Mouse (Mus musculus): ENCODE data around the gene Optn. TPM values are rescaled to one million over a fixed set of nuclear protein-coding genes. Genes with fewer than 3 reads are reported as not detected.
A peak's percentile ranks its signal among the peaks of the same experiment; 100 is the strongest.
"Not testable (repeated sequence)": the region's sequence is repeated elsewhere in the genome, so short reads cannot be mapped to it uniquely, and the experiment has no call there.

Gene Optn
- polyA plus RNA-seq, 1 experiment from 2014 or later: 4.3 TPM

GRCm38 (mm10) chr2:5090385-5090784, 26.5 kb upstream of the Optn start:
- not testable (repeated sequence) for H3K4me1 ChIP-seq (ENCODE audit: control insufficient read depth, insufficient read depth, low read length); H3K27me3 ChIP-seq (ENCODE audit: control insufficient read depth, insufficient read depth, low read length); H3K27ac ChIP-seq (ENCODE audit: low read depth, low read length); H3K4me3 ChIP-seq (ENCODE audit: low read depth, low read length); H3K9me3 ChIP-seq (ENCODE audit: control insufficient read depth, low read length); H3K4me2 ChIP-seq; H3K36me3 ChIP-seq (ENCODE audit: control insufficient read depth, insufficient read depth, low read length); H3K9ac ChIP-seq (ENCODE audit: low read length)
- DNase-seq (ENCODE audit: low spot score, missing footprints): peak; percentile 71
- peak; percentile 38; the same call in 1 of the 2 replicates for ATAC-seq (ENCODE audit: low FRiP score)
- WGBS: 92% methylated on average over 3 of the region's 4 CpGs

GRCm38 (mm10) chr2:5087667-5088066, 23.8 kb upstream of the Optn start:
- 88% methylated on average over 3 of the region's 3 CpGs for WGBS
- H3K9ac ChIP-seq (ENCODE audit: low read length): no peak overlapping the region
- ATAC-seq (ENCODE audit: low FRiP score): no peak
- no peaks in the 10 kb centered on the region for H3K4me1 ChIP-seq (ENCODE audit: control insufficient read depth, insufficient read depth, low read length)
- H3K9me3 ChIP-seq (ENCODE audit: control insufficient read depth, low read length): no peaks in the 10 kb centered on the region
- no peaks in the 10 kb centered on the region for H3K27me3 ChIP-seq (ENCODE audit: control insufficient read depth, insufficient read depth, low read length)
- H3K4me3 ChIP-seq (ENCODE audit: low read depth, low read length): no peak overlapping the region
- no peak overlapping the region for H3K27ac ChIP-seq (ENCODE audit: low read depth, low read length)
- H3K36me3 ChIP-seq (ENCODE audit: control insufficient read depth, insufficient read depth, low read length): no peaks in the 10 kb centered on the region
- DNase-seq (ENCODE audit: low spot score, missing footprints): peak; percentile 21
- no peak overlapping the region for H3K4me2 ChIP-seq

DNA sequence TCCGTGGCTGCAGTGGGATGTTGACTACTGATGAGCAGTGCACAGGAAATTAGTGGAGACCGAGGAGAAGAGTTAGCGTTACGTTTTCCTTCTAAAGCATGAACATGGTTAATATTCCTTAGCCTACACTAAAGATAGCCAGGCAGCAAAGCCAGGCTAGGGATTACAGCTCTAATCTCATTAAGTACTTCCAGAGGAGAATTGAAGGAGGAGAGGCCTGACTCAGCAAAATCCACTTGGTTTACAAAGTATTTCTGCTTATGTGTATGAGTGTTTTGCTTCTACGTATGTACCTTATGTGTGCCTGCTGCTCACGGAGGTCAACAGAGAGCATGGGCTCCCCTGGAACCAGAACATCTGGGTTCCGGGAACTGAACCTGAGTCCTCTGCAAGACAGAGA, 19.9 kb upstream of the Optn start:
- 90% methylated on average over 7 of the region's 7 CpGs for WGBS
- H3K9me3 ChIP-seq (ENCODE audit: control insufficient read depth, low read length): no peaks in the 10 kb centered on the region
- no peak for ATAC-seq (ENCODE audit: low FRiP score)

DNA sequence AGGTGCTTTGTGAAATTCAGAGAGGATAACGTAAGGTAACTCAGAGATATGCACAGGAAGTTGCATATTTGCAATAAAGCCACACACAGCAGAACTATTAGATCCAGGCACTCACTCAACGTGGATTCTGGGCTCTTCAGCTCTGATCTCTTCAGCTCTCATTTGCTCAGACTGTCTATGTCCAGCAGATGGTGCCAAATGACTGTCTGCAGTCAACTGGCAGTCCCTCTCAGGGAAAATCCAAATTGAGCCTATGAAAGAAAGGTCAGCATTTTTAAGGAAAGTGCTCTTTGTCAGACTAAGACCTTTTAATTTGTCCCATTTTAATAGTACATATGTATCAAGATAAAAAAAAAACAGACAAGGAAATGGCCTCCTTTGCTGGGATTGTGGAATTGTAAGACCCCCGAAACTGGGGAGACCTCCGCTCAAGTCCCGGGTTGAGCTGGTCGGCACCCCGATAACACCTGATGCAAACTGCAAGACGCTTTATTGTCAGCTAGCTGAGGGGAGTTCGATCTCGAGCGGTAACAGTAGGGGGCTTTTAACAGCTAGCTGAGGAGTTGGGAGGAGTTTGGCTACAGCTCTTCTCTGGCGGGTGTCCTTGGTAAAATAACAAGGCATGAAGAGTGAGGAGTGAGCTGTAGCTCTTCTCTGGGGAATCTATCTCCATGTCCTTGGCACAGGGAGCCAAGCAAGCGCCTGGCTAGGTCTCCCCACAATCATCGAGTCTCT, 16.4 kb upstream of the Optn start:
- no peak overlapping the region for H3K27ac ChIP-seq (ENCODE audit: low read depth, low read length)
- peak overlapping the region; percentile 19; the same call in 1 of the 2 replicates for H3K4me3 ChIP-seq (ENCODE audit: low read depth, low read length)
- no peaks in the 10 kb centered on the region for H3K36me3 ChIP-seq (ENCODE audit: control insufficient read depth, insufficient read depth, low read length)
- H3K4me1 ChIP-seq (ENCODE audit: control insufficient read depth, insufficient read depth, low read length): no peaks in the 10 kb centered on the region
- no peaks in the 10 kb centered on the region for H3K9me3 ChIP-seq (ENCODE audit: control insufficient read depth, low read length)
- peak overlapping the region; percentile 53; the same call in 1 of the 2 replicates for H3K9ac ChIP-seq (ENCODE audit: low read length)
- 6% methylated on average over 14 of the region's 14 CpGs for WGBS
- H3K27me3 ChIP-seq (ENCODE audit: control insufficient read depth, insufficient read depth, low read length): no peaks in the 10 kb centered on the region
- peak; percentile 93 for DNase-seq (ENCODE audit: low spot score, missing footprints)
- no peak for ATAC-seq (ENCODE audit: low FRiP score)
- H3K4me2 ChIP-seq: peak overlapping the region; percentile 50

More for the DNA sequence above, 19.9 kb upstream of the Optn start:
- no peaks in the 10 kb centered on the region for H3K36me3 ChIP-seq (ENCODE audit: control insufficient read depth, insufficient read depth, low read length)
- no peak overlapping the region for H3K4me3 ChIP-seq (ENCODE audit: low read depth, low read length)
- no peaks in the 10 kb centered on the region for H3K4me1 ChIP-seq (ENCODE audit: control insufficient read depth, insufficient read depth, low read length)
- H3K4me2 ChIP-seq: no peak overlapping the region
- no peak overlapping the region for H3K27ac ChIP-seq (ENCODE audit: low read depth, low read length)
- H3K27me3 ChIP-seq (ENCODE audit: control insufficient read depth, insufficient read depth, low read length): no peaks in the 10 kb centered on the region
- DNase-seq (ENCODE audit: low spot score, missing footprints): peak; percentile 49
- no peak overlapping the region for H3K9ac ChIP-seq (ENCODE audit: low read length)

GRCm38 (mm10) chr2:5077937-5078336, 14.1 kb upstream of the Optn start:
- DNase-seq (ENCODE audit: low spot score, missing footprints) (peak; percentile 10), ATAC-seq (ENCODE audit: low FRiP score) (no peak)
- no peak overlapping the region for H3K27ac ChIP-seq (ENCODE audit: low read depth, low read length)
- no peaks in the 10 kb centered on the region for H3K27me3 ChIP-seq (ENCODE audit: control insufficient read depth, insufficient read depth, low read length)
- WGBS: 57% methylated on average over 2 of the region's 2 CpGs
- no peaks in the 10 kb centered on the region for H3K9me3 ChIP-seq (ENCODE audit: control insufficient read depth, low read length)
- no peak overlapping the region for H3K9ac ChIP-seq (ENCODE audit: low read length)
- H3K4me3 ChIP-seq (ENCODE audit: low read depth, low read length): no peak overlapping the region
- H3K4me1 ChIP-seq (ENCODE audit: control insufficient read depth, insufficient read depth, low read length): no peaks in the 10 kb centered on the region
- no peaks in the 10 kb centered on the region for H3K36me3 ChIP-seq (ENCODE audit: control insufficient read depth, insufficient read depth, low read length)
- H3K4me2 ChIP-seq: no peak overlapping the region

DNA sequence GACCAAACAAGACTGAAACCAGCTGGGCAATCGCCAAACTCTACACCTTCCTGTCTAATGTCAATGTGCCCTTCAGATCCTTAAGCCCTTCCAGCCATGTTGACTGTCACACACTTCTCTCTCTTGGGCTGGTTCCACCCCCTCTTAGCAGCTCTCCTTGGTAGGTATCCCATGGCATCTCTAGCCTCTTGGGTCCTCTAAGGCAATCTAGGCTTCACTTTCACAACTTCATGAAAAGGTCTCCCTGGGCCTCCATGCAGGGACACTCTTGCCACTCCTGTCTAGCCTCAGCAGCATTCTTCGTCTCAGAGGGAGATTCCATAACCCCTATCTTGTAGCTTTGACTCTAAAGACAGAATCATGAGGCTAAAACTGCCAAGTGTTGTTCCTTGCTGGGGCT, 13.6 kb upstream of the Optn start:
- WGBS: 83% methylated on average over 2 of the region's 2 CpGs
- ATAC-seq (ENCODE audit: low FRiP score): no peak

DNA sequence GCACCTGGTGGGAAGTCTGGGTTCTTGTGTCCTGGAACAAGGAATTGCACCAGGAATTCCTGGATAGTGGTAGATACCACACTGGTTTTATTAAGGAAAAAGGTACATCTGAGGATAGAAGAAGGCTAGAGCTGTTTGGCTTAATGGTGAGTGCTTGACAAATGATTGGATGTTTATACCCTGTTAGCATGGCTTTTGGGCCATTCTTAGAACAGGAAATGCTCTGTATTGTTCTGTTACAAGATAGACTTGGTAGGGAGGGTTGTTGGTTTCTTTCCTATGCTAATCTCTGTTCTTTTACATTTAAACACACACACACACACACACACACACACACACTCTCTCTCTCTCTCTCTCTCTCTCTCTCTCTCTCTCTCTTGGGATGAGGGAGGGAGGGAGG, 12.0 kb upstream of the Optn start:
- no peaks in the 10 kb centered on the region for H3K36me3 ChIP-seq (ENCODE audit: control insufficient read depth, insufficient read depth, low read length)
- H3K9me3 ChIP-seq (ENCODE audit: control insufficient read depth, low read length): no peaks in the 10 kb centered on the region
- no peak overlapping the region for H3K4me2 ChIP-seq
- no peaks in the 10 kb centered on the region for H3K27me3 ChIP-seq (ENCODE audit: control insufficient read depth, insufficient read depth, low read length)
- no peak overlapping the region for H3K4me3 ChIP-seq (ENCODE audit: low read depth, low read length)
- H3K9ac ChIP-seq (ENCODE audit: low read length): no peak overlapping the region
- peak; percentile 19 for DNase-seq (ENCODE audit: low spot score, missing footprints)
- no peak for ATAC-seq (ENCODE audit: low FRiP score)
- no peak overlapping the region for H3K27ac ChIP-seq (ENCODE audit: low read depth, low read length)
- no peaks in the 10 kb centered on the region for H3K4me1 ChIP-seq (ENCODE audit: control insufficient read depth, insufficient read depth, low read length)

More for the DNA sequence above, 13.6 kb upstream of the Optn start:
- H3K27me3 ChIP-seq (ENCODE audit: control insufficient read depth, insufficient read depth, low read length): no peaks in the 10 kb centered on the region
- H3K9ac ChIP-seq (ENCODE audit: low read length): no peak overlapping the region
- no peaks in the 10 kb centered on the region for H3K36me3 ChIP-seq (ENCODE audit: control insufficient read depth, insufficient read depth, low read length)
- H3K4me3 ChIP-seq (ENCODE audit: low read depth, low read length): no peak overlapping the region
- no peak for DNase-seq (ENCODE audit: low spot score, missing footprints)
- H3K9me3 ChIP-seq (ENCODE audit: control insufficient read depth, low read length): no peaks in the 10 kb centered on the region
- H3K27ac ChIP-seq (ENCODE audit: low read depth, low read length): no peak overlapping the region
- H3K4me1 ChIP-seq (ENCODE audit: control insufficient read depth, insufficient read depth, low read length): no peaks in the 10 kb centered on the region
- H3K4me2 ChIP-seq: no peak overlapping the region

GRCm38 (mm10) chr2:5075432-5075831, 11.6 kb upstream of the Optn start:
- Histone ChIP-seq H3K27me3 (ENCODE audit: control insufficient read depth, insufficient read depth, low read length) (no peaks in the 10 kb centered on the region), H3K9ac (ENCODE audit: low read length) (no peak overlapping the region), H3K4me1 (ENCODE audit: control insufficient read depth, insufficient read depth, low read length) (no peaks in the 10 kb centered on the region), H3K9me3 (ENCODE audit: control insufficient read depth, low read length) (no peaks in the 10 kb centered on the region), H3K36me3 (ENCODE audit: control insufficient read depth, insufficient read depth, low read length) (no peaks in the 10 kb centered on the region), H3K4me3 (ENCODE audit: low read depth, low read length) (no peak overlapping the region), H3K27ac (ENCODE audit: low read depth, low read length) (no peak overlapping the region), H3K4me2 (no peak overlapping the region)
- ATAC-seq (ENCODE audit: low FRiP score): no peak
- WGBS: 62% methylated on average over 2 of the region's 2 CpGs
- peak; percentile 39 for DNase-seq (ENCODE audit: low spot score, missing footprints)

- no peaks in the 10 kb centered on the region for H3K4me1 ChIP-seq (ENCODE audit: control insufficient read depth, insufficient read depth, low read length)
- H3K9me3 ChIP-seq (ENCODE audit: control insufficient read depth, low read length): no peaks in the 10 kb centered on the region
- H3K4me2 ChIP-seq: no peak overlapping the region
- 94% methylated on average over 3 of the region's 3 CpGs for whole genome bisulfite sequencing
- ATAC-seq (ENCODE audit: low FRiP score): no peak
- H3K4me3 ChIP-seq (ENCODE audit: low read depth, low read length): no peak overlapping the region
- DNase-seq (ENCODE audit: low spot score, missing footprints): no peak
- no peak overlapping the region for H3K9ac ChIP-seq (ENCODE audit: low read length)
- no peak overlapping the region for H3K27ac ChIP-seq (ENCODE audit: low read depth, low read length)
- H3K27me3 ChIP-seq (ENCODE audit: control insufficient read depth, insufficient read depth, low read length): no peaks in the 10 kb centered on the region
- no peaks in the 10 kb centered on the region for H3K36me3 ChIP-seq (ENCODE audit: control insufficient read depth, insufficient read depth, low read length)
Observed at GRCm38 (mm10) chr2:5073785-5074184, 9.9 kb upstream of the Optn start.
